Mouse (Mus musculus): ENCODE data around the gene Helb.
"Not testable (repeated sequence)": the region's sequence is repeated elsewhere in the genome, so short reads cannot be mapped to it uniquely, and the experiment has no call there.

The Helb gene

GRCm38 (mm10) chr10:120112507-120113396, at the start of gene Helb:
TSS of gene Helb (minus strand) at chr10:120112987.
- CTCF ChIA-PET = interaction anchor here (0.6 to 0.9 kb wide), 4 partner anchors 10 to 1219 kb away, joined by 3 to 4 read pairs (median 4); no protein-coding TSS in a partner anchor

- CTCF ChIA-PET = no interaction called here
Measured at GRCm38 (mm10) chr10:120160533-120160932, 47.7 kb upstream of the Helb start.

- CTCF ChIA-PET = no interaction called here
Measured at GRCm38 (mm10) chr10:120153911-120154310, 41.1 kb upstream of the Helb start.

- CTCF ChIA-PET = no interaction called here
Measured at GRCm38 (mm10) chr10:120151672-120152071, 38.9 kb upstream of the Helb start.

- CTCF ChIA-PET = no interaction called here
Measured at GRCm38 (mm10) chr10:120140916-120141516, 28.2 kb upstream of the Helb start.

- CTCF ChIA-PET = no interaction called here
Measured at GRCm38 (mm10) chr10:120140193-120140592, 27.4 kb upstream of the Helb start.

GRCm38 (mm10) chr10:120136020-120136562, 23.3 kb upstream of the Helb start:
- CTCF ChIA-PET = no interaction called here

GRCm38 (mm10) chr10:120133697-120134096, 20.9 kb upstream of the Helb start:
- CTCF ChIA-PET = no interaction called here

- CTCF ChIA-PET = no interaction called here
Measured at GRCm38 (mm10) chr10:120130621-120131020, 17.8 kb upstream of the Helb start.

GRCm38 (mm10) chr10:120128601-120129277, 16.0 kb upstream of the Helb start:
- CTCF ChIA-PET = no interaction called here

- CTCF ChIA-PET = no interaction called here
Measured at GRCm38 (mm10) chr10:120125465-120125857, 12.7 kb upstream of the Helb start.

- CTCF ChIA-PET = no interaction called here
Measured at GRCm38 (mm10) chr10:120124801-120125464, 12.1 kb upstream of the Helb start.

GRCm38 (mm10) chr10:120123721-120124120, 10.9 kb upstream of the Helb start:
- CTCF ChIA-PET = no interaction called here

GRCm38 (mm10) chr10:120115249-120115648, 2.5 kb upstream of the Helb start:
- CTCF ChIA-PET = interaction anchor here (0.6 kb wide), 1 partner anchor 12 kb away, joined by 6 read pairs; no protein-coding TSS in a partner anchor

- CTCF ChIA-PET = no interaction called here
Measured at GRCm38 (mm10) chr10:120114493-120114892, 1.7 kb upstream of the Helb start.

- CTCF ChIA-PET = no interaction called here
Measured at GRCm38 (mm10) chr10:120113980-120114379, 1.2 kb upstream of the Helb start.

- CTCF ChIA-PET = not testable (repeated sequence)
Measured at GRCm38 (mm10) chr10:120113482-120113881, 695 bp upstream of the Helb start.

GRCm38 (mm10) chr10:120111691-120112319, 982 bp downstream of the Helb start:
- CTCF ChIA-PET = interaction anchor here (0.7 to 0.9 kb wide), 4 partner anchors 9 to 273 kb away, joined by 3 to 6 read pairs (median 4); no protein-coding TSS in a partner anchor

- CTCF ChIA-PET = no interaction called here
Measured at GRCm38 (mm10) chr10:120100806-120101205, 12.0 kb downstream of the Helb start.

GRCm38 (mm10) chr10:120097564-120097963, 15.2 kb downstream of the Helb start:
- CTCF ChIA-PET = no interaction called here

- CTCF ChIA-PET = no interaction called here
Measured at GRCm38 (mm10) chr10:120095716-120096115, 17.1 kb downstream of the Helb start.

Data from spleen, embryonic (tissue).